Mouse (Mus musculus) spleen, postnatal 4 days (tissue): Measurements from ENCODE around the gene Tsga10ip.

ENCODE experiments used
- DNase-seq, 2 experiments: peaks; one replicate each; pipeline ENCODE4 v3.0.0; 2022; ENCODE audit warnings: low spot score in 2 of 2

Gene Tsga10ip

GRCm38 (mm10) chr19:5345297-5346131 lies 56.8 kb downstream of the Tsga10ip start:
- no peak for DNase-seq

GRCm38 (mm10) chr19:5341360-5341759 lies 61.0 kb downstream of the Tsga10ip start:
- no peak for DNase-seq
